Mouse (Mus musculus) small intestine, adult 2 months (tissue): ENCODE data around the gene Nup98.

Experiments
- CTCF ChIP-seq: fragments of 200-500 bp; IDR thresholded peaks from 2 replicates; pipeline ENCODE4 v1.5.1; 2012; ENCODE audit warnings: low read depth, mild to moderate bottlenecking, control low read depth, inconsistent platforms, low read length, moderate library complexity, mixed read lengths; ENCODE audit not compliant: insufficient replicate concordance, insufficient read length; ENCODE audit errors: extremely low read depth
- POLR2A ChIP-seq: fragments of 200-500 bp; IDR thresholded peaks from 2 replicates; pipeline ENCODE4 v1.6.1; 2012; ENCODE audit warnings: low read depth, mild to moderate bottlenecking, control low read depth, inconsistent platforms, low read length, moderate library complexity

- TF ChIP-seq POLR2A (no peak), CTCF (no peak)
Measured at GRCm38 (mm10) chr7:102245775-102246174, 35.8 kb upstream of the Nup98 start.
